Comparison of ENCODE assay signal across 8 mouse cellular contexts in genomic region chr17:33909869-33910250, GRCm38 (mm10). TPM values are rescaled to one million over a fixed set of nuclear protein-coding genes. Genes with fewer than 3 reads are reported as not detected.
A peak's percentile ranks its signal among the peaks of the same experiment; 100 is the strongest.
DNase-seq lines count a peak whose midpoint lies in the region; ATAC-seq and TF ChIP-seq lines count a peak whose summit lies in the region.

No protein-coding gene starts in this region.

- TF ChIP-seq EP300 in MEL (IDR thresholded peaks at IDR 0.05; ENCODE audit: low read depth in 1 of 2, low read length in 2 of 2): no peak

- H3K4me3 ChIP-seq in MEL (ENCODE audit: control insufficient read depth in 1 of 2, insufficient read depth in 1 of 2, low read depth in 2 of 2, low read length in 2 of 2): peak overlapping the region; percentile 76 to 90
- H3K4me3 ChIP-seq in limb, embryonic 14.5 days (replicated peaks; ENCODE audit: low read length): peak overlapping the region; percentile 88
- H3K4me3 ChIP-seq in midbrain, embryonic 13.5 days (replicated peaks): peak overlapping the region; percentile 89

- TF ChIP-seq CTCF in MEL (IDR thresholded peaks at IDR 0.05 in 2 of 3, conservative IDR thresholded peaks at IDR 0.05 in 1 of 3; ENCODE audit: control insufficient read depth in 1 of 3, insufficient read depth in 1 of 3, low read depth in 2 of 3, low read length in 3 of 3, poor library complexity in 1 of 3, severe bottlenecking in 1 of 3): no peak

- WGBS in limb, embryonic 14.5 days: 2% methylated on average over 14 of the region's 14 CpGs
- WGBS in midbrain, embryonic 13.5 days: 0% methylated on average over 14 of the region's 14 CpGs

- ATAC-seq in erythroblast, adult 5-6 weeks (replicated peaks; ENCODE audit: low FRiP score, poor library complexity, severe bottlenecking): peak; percentile 20
- ATAC-seq in hematopoietic stem cell, adult 5-6 weeks (replicated peaks in 1 of 2; ENCODE audit: insufficient read depth in 1 of 2, low FRiP score in 2 of 2, low TSS enrichment in 1 of 2, low read depth in 1 of 2, poor library complexity in 2 of 2, severe bottlenecking in 2 of 2): peak; percentile 15; a peak in 1 of 4 replicates
- ATAC-seq in limb, embryonic 14.5 days (ENCODE audit: low FRiP score, low read depth): no peak; the same call in 1 of the 2 replicates
- ATAC-seq in midbrain, embryonic 13.5 days: no peak; the same call in 1 of the 2 replicates

- no peaks in the 10 kb centered on the region for H3K27me3 ChIP-seq in MEL (ENCODE audit: control insufficient read depth in 1 of 2, insufficient read depth in 2 of 2, low read length in 2 of 2)
- no peaks in the 10 kb centered on the region for H3K27me3 ChIP-seq in limb, embryonic 14.5 days (ENCODE audit: control insufficient read depth, insufficient read depth, low read length)
- no peaks in the 10 kb centered on the region for H3K27me3 ChIP-seq in midbrain, embryonic 13.5 days

- no peak for TF ChIP-seq POLR2A in MEL (IDR thresholded peaks at IDR 0.05; ENCODE audit: control insufficient read depth in 1 of 2, insufficient read depth in 1 of 2, low read depth in 1 of 2, low read length in 2 of 2, poor library complexity in 1 of 2)
- no peak for TF ChIP-seq POLR2A in limb, embryonic 14.5 days (IDR thresholded peaks at IDR 0.05; ENCODE audit: borderline replicate concordance, extremely low read depth, insufficient read depth, insufficient read length)

- H3K36me3 ChIP-seq in MEL (ENCODE audit: control insufficient read depth in 1 of 2, insufficient read depth in 2 of 2, low read length in 2 of 2): peaks cover 0 to 13% of the 10 kb centered on the region in 2 experiments
- H3K36me3 ChIP-seq in limb, embryonic 14.5 days (ENCODE audit: control insufficient read depth, insufficient read depth, low read length): peaks cover 39% of the 10 kb centered on the region
- peaks cover 38% of the 10 kb centered on the region for H3K36me3 ChIP-seq in midbrain, embryonic 13.5 days

- no peak for TF ChIP-seq RAD21 in MEL (IDR thresholded peaks at IDR 0.05; ENCODE audit: low read depth, low read length)

- H3K4me2 ChIP-seq in limb, embryonic 14.5 days (replicated peaks; ENCODE audit: low read depth, low read length, severe bottlenecking): peak overlapping the region; percentile 96
- H3K4me2 ChIP-seq in midbrain, embryonic 13.5 days (replicated peaks): peak overlapping the region; percentile 83

- no peaks in the 10 kb centered on the region for H3K9me3 ChIP-seq in MEL (replicated peaks; ENCODE audit: insufficient read depth, low read length)
- no peaks in the 10 kb centered on the region for H3K9me3 ChIP-seq in limb, embryonic 14.5 days (ENCODE audit: control insufficient read depth, low read length)
- no peaks in the 10 kb centered on the region for H3K9me3 ChIP-seq in midbrain, embryonic 13.5 days

- DNase-seq in 416B (ENCODE audit: low read depth) (peak; percentile 80), MEL (ENCODE audit: low read depth, low spot score) (peak; percentile 75)
- DNase-seq in limb, embryonic 14.5 days (ENCODE audit: low spot score): no peak
- DNase-seq in layer of hippocampus, postnatal 14 days (ENCODE audit: low spot score in 2 of 2): no peak
- DNase-seq in layer of hippocampus, postnatal 25 days (ENCODE audit: extremely low spot score in 1 of 2, low spot score in 1 of 2): no peak

- peaks cover 0 to 14% of the 10 kb centered on the region in 2 experiments; a peak in 2 of 4 replicates for H3K4me1 ChIP-seq in MEL (ENCODE audit: control insufficient read depth in 1 of 2, insufficient read depth in 2 of 2, low read length in 2 of 2)
- H3K4me1 ChIP-seq in limb, embryonic 14.5 days (ENCODE audit: control insufficient read depth, insufficient read depth, low read length): peaks cover 9% of the 10 kb centered on the region
- peaks cover 44% of the 10 kb centered on the region for H3K4me1 ChIP-seq in midbrain, embryonic 13.5 days (replicated peaks)

- peaks cover 32% of the 10 kb centered on the region for H3K79me2 ChIP-seq in MEL (ENCODE audit: control insufficient read depth, insufficient read depth, low read length, poor library complexity)

- H3K27ac ChIP-seq in MEL (ENCODE audit: control insufficient read depth, low read depth, low read length): peak overlapping the region; percentile 75
- peak overlapping the region; percentile 76 for H3K27ac ChIP-seq in limb, embryonic 14.5 days (replicated peaks; ENCODE audit: low read depth, low read length)
- H3K27ac ChIP-seq in midbrain, embryonic 13.5 days: peak overlapping the region; percentile 85

- H3K9ac ChIP-seq in MEL (ENCODE audit: control insufficient read depth, low read depth, low read length, poor library complexity, severe bottlenecking): peak overlapping the region; percentile 91
- H3K9ac ChIP-seq in limb, embryonic 14.5 days (ENCODE audit: low read depth, low read length, severe bottlenecking): peak overlapping the region; percentile 79
- H3K9ac ChIP-seq in midbrain, embryonic 13.5 days (replicated peaks): peak overlapping the region; percentile 93

RNA-seq across cellular contexts. Expression of gene Daxx, which starts 0.6 kb away (rescaled TPM):
- total RNA-seq in MEL (2012; rRNA removed): 39.6 and 40.6 TPM in 2 replicates
- 10 to 100 TPM in 1 of 2 experiments, not detected in 1; 68.0 TPM for polyA plus RNA-seq in MEL (2012; ENCODE audit: insufficient read depth in 1 of 2, insufficient read length in 2 of 2, low read depth in 1 of 2, low replicate concordance in 2 of 2, missing spikeins in 1 of 2)
- 12.1 and 14.2 TPM in 2 replicates for total RNA-seq in erythroblast, adult 5-6 weeks (2015; ENCODE audit: low replicate concordance)
- total RNA-seq in erythroblast, adult 5-6 weeks (2017; ENCODE audit: low replicate concordance): 20.4 and 21.7 TPM in 2 replicates
- total RNA-seq in hematopoietic stem cell, adult 5-6 weeks (2017): 26.5 and 27.7 TPM in 2 replicates
- 46.1 and 53.6 TPM in 2 replicates for polyA plus RNA-seq in limb, embryonic 14.5 days (2012; rRNA removed)
- 40.5 and 44.1 TPM in 2 replicates for polyA plus RNA-seq in limb, embryonic 14.5 days (2014; fragmentation: Nextera tagmentation; extraction: Ambion mirVana)
- polyA plus RNA-seq in midbrain, embryonic 13.5 days (2015; fragmentation: Nextera tagmentation; extraction: Ambion mirVana): 56.5 and 57.2 TPM in 2 replicates
- 10 to 100 TPM; 28.0 to 28.6 TPM for total RNA-seq in layer of hippocampus, postnatal 14 days (2021)
- total RNA-seq in layer of hippocampus, postnatal 25 days (2021): 10 to 100 TPM; 27.4 to 27.9 TPM

RNA-seq across cellular contexts. Expression of gene Platr17, which starts 4.9 kb away (rescaled TPM):
- total RNA-seq in MEL (2012; rRNA removed): not detected in 2 replicates
- not detected for polyA plus RNA-seq in MEL (2012; ENCODE audit: insufficient read depth in 1 of 2, insufficient read length in 2 of 2, low read depth in 1 of 2, low replicate concordance in 2 of 2, missing spikeins in 1 of 2)
- total RNA-seq in erythroblast, adult 5-6 weeks (2015; ENCODE audit: low replicate concordance): not detected in 2 replicates
- 9.7 TPM in 1 of 2 replicates, not detected in the other for total RNA-seq in erythroblast, adult 5-6 weeks (2017; ENCODE audit: low replicate concordance)
- 3.3 and 4.4 TPM in 2 replicates for total RNA-seq in hematopoietic stem cell, adult 5-6 weeks (2017)
- polyA plus RNA-seq in limb, embryonic 14.5 days (2012; rRNA removed): 0.34 and 0.49 TPM in 2 replicates
- 0.32 and 0.40 TPM in 2 replicates for polyA plus RNA-seq in limb, embryonic 14.5 days (2014; fragmentation: Nextera tagmentation; extraction: Ambion mirVana)
- polyA plus RNA-seq in midbrain, embryonic 13.5 days (2015; fragmentation: Nextera tagmentation; extraction: Ambion mirVana): 0.40 and 0.52 TPM in 2 replicates
- total RNA-seq in layer of hippocampus, postnatal 14 days (2021): under 1 TPM in 1 of 2 experiments, not detected in 1; 0.50 TPM
- total RNA-seq in layer of hippocampus, postnatal 25 days (2021): not detected

RNA-seq across cellular contexts. Expression of gene Tapbp, which starts 5.8 kb away (rescaled TPM):
- total RNA-seq in MEL (2012; rRNA removed): 14.7 and 24.3 TPM in 2 replicates
- 10 to 100 TPM in 1 of 2 experiments, not detected in 1; 33.3 TPM for polyA plus RNA-seq in MEL (2012; ENCODE audit: insufficient read depth in 1 of 2, insufficient read length in 2 of 2, low read depth in 1 of 2, low replicate concordance in 2 of 2, missing spikeins in 1 of 2)
- total RNA-seq in erythroblast, adult 5-6 weeks (2015; ENCODE audit: low replicate concordance): 30.7 and 30.9 TPM in 2 replicates
- total RNA-seq in erythroblast, adult 5-6 weeks (2017; ENCODE audit: low replicate concordance): 34.3 and 39.6 TPM in 2 replicates
- 71.1 and 79.8 TPM in 2 replicates for total RNA-seq in hematopoietic stem cell, adult 5-6 weeks (2017)
- 18.7 and 23.8 TPM in 2 replicates for polyA plus RNA-seq in limb, embryonic 14.5 days (2012; rRNA removed)
- 28.9 and 30.5 TPM in 2 replicates for polyA plus RNA-seq in limb, embryonic 14.5 days (2014; fragmentation: Nextera tagmentation; extraction: Ambion mirVana)
- 18.1 and 19.6 TPM in 2 replicates for polyA plus RNA-seq in midbrain, embryonic 13.5 days (2015; fragmentation: Nextera tagmentation; extraction: Ambion mirVana)
- 10 to 100 TPM; 27.4 to 34.4 TPM for total RNA-seq in layer of hippocampus, postnatal 14 days (2021)
- 10 to 100 TPM; 36.2 to 37.0 TPM for total RNA-seq in layer of hippocampus, postnatal 25 days (2021)

RNA-seq across cellular contexts. Expression of gene Zbtb22, which starts 5.8 kb away (rescaled TPM):
- total RNA-seq in MEL (2012; rRNA removed): 18.6 and 20.2 TPM in 2 replicates
- 10 to 100 TPM in 1 of 2 experiments, not detected in 1; 30.0 TPM for polyA plus RNA-seq in MEL (2012; ENCODE audit: insufficient read depth in 1 of 2, insufficient read length in 2 of 2, low read depth in 1 of 2, low replicate concordance in 2 of 2, missing spikeins in 1 of 2)
- total RNA-seq in erythroblast, adult 5-6 weeks (2015; ENCODE audit: low replicate concordance): 4.0 and 7.9 TPM in 2 replicates
- total RNA-seq in erythroblast, adult 5-6 weeks (2017; ENCODE audit: low replicate concordance): 8.8 and 10.3 TPM in 2 replicates
- 20.4 and 21.4 TPM in 2 replicates for total RNA-seq in hematopoietic stem cell, adult 5-6 weeks (2017)
- polyA plus RNA-seq in limb, embryonic 14.5 days (2012; rRNA removed): 27.9 and 34.0 TPM in 2 replicates
- 10.1 and 10.8 TPM in 2 replicates for polyA plus RNA-seq in limb, embryonic 14.5 days (2014; fragmentation: Nextera tagmentation; extraction: Ambion mirVana)
- polyA plus RNA-seq in midbrain, embryonic 13.5 days (2015; fragmentation: Nextera tagmentation; extraction: Ambion mirVana): 20.3 TPM in 2 replicates
- 10 to 100 TPM; 30.5 to 34.0 TPM for total RNA-seq in layer of hippocampus, postnatal 14 days (2021)
- 10 to 100 TPM; 27.7 to 29.6 TPM for total RNA-seq in layer of hippocampus, postnatal 25 days (2021)

RNA-seq across cellular contexts. Expression of gene Kifc1, which starts 19.4 kb away (rescaled TPM):
- 17.1 and 20.6 TPM in 2 replicates for total RNA-seq in MEL (2012; rRNA removed)
- polyA plus RNA-seq in MEL (2012; ENCODE audit: insufficient read depth in 1 of 2, insufficient read length in 2 of 2, low read depth in 1 of 2, low replicate concordance in 2 of 2, missing spikeins in 1 of 2): 10 to 100 TPM in 1 of 2 experiments, not detected in 1; 53.5 TPM
- total RNA-seq in erythroblast, adult 5-6 weeks (2015; ENCODE audit: low replicate concordance): 5.0 and 17.6 TPM in 2 replicates
- 47.5 and 80.7 TPM in 2 replicates for total RNA-seq in erythroblast, adult 5-6 weeks (2017; ENCODE audit: low replicate concordance)
- total RNA-seq in hematopoietic stem cell, adult 5-6 weeks (2017): 24.7 and 37.6 TPM in 2 replicates
- 58.8 and 60.6 TPM in 2 replicates for polyA plus RNA-seq in limb, embryonic 14.5 days (2012; rRNA removed)
- 6.2 and 6.7 TPM in 2 replicates for polyA plus RNA-seq in limb, embryonic 14.5 days (2014; fragmentation: Nextera tagmentation; extraction: Ambion mirVana)
- polyA plus RNA-seq in midbrain, embryonic 13.5 days (2015; fragmentation: Nextera tagmentation; extraction: Ambion mirVana): 2.9 and 3.0 TPM in 2 replicates
- total RNA-seq in layer of hippocampus, postnatal 14 days (2021): 1 to 10 TPM; 2.9 to 4.5 TPM
- 1 to 10 TPM; 1.9 to 2.1 TPM for total RNA-seq in layer of hippocampus, postnatal 25 days (2021)

Comparison
In these comparisons a context has a peak if more than half of its experiments do, and no peak if none do; other contexts are left out.
1. DNase-seq: peak in 416B (single experiment) and MEL (single experiment); none in limb, embryonic 14.5 days (single experiment), layer of hippocampus, postnatal 14 days (0 of 2) and layer of hippocampus, postnatal 25 days (0 of 2).
2. ATAC-seq: peak in erythroblast, adult 5-6 weeks (single experiment) and hematopoietic stem cell, adult 5-6 weeks (2 of 2); none in limb, embryonic 14.5 days (single experiment) and midbrain, embryonic 13.5 days (single experiment).
3. Peak in every context shown above with its lines, with median percentiles within 50 percentile points of each other: H3K27ac ChIP-seq, H3K4me3 ChIP-seq and H3K9ac ChIP-seq.